Mouse (Mus musculus) neural tube, embryonic 14.5 days (tissue): ENCODE measurements around the gene Tnfrsf4. TPM values are rescaled to one million over a fixed set of nuclear protein-coding genes. Genes with fewer than 3 reads are reported as not detected.

Source experiments
- ATAC-seq: fragments of 200-750 bp; cut with Nextera tagmentation; 2 replicates; pipeline ENCODE4 v1.8.0; 2017; ENCODE audit warnings: low read depth, mild to moderate bottlenecking, moderate TSS enrichment, moderate library complexity
- H3K27ac ChIP-seq: fragments of 300-500 bp; sonication (generic); 2 replicates; pipeline ENCODE4 v1.5.1; 2014; ENCODE audit warnings: low read depth, mild to moderate bottlenecking, control low read depth, low read length, moderate library complexity, mixed read lengths
- H3K27me3 ChIP-seq: fragments of 300-500 bp; sonication (generic); 2 replicates; pipeline ENCODE4 v1.6.1; 2014; ENCODE audit warnings: low read length; ENCODE audit not compliant: control insufficient read depth, insufficient read depth
- H3K36me3 ChIP-seq: fragments of 300-500 bp; sonication (generic); 2 replicates; pipeline ENCODE4 v1.6.1; 2014; ENCODE audit warnings: low read length, mixed read lengths; ENCODE audit not compliant: control insufficient read depth, insufficient read depth
- H3K4me1 ChIP-seq: fragments of 300-500 bp; sonication (generic); 2 replicates; pipeline ENCODE4 v1.6.1; 2014; ENCODE audit warnings: low read length; ENCODE audit not compliant: control insufficient read depth, insufficient read depth
- H3K4me2 ChIP-seq: fragments of 300-500 bp; sonication (generic); 2 replicates; pipeline ENCODE4 v1.6.1; 2014; ENCODE audit warnings: mild to moderate bottlenecking, low read depth, low read length, control low read depth
- H3K4me3 ChIP-seq: fragments of 300-500 bp; sonication (generic); 2 replicates; pipeline ENCODE4 v1.5.1; 2014; ENCODE audit warnings: low read depth, low read length, control low read depth, mixed read lengths
- H3K9ac ChIP-seq: fragments of 300-500 bp; sonication (generic); replicated peaks from 2 replicates; pipeline ENCODE4 v1.6.1; 2014; ENCODE audit warnings: low read depth, mild to moderate bottlenecking, control low read depth, low read length, mixed read lengths
- H3K9me3 ChIP-seq: fragments of 300-500 bp; sonication (generic); 2 replicates; pipeline ENCODE4 v1.6.1; 2016; ENCODE audit warnings: low read length; ENCODE audit not compliant: control insufficient read depth
- WGBS: fragments of 180-500 bp; shearing (Covaris S2); extraction: QIAGEN DNeasy Blood & Tissue Kit; methylation state at CpG from one replicate; pipeline ENCODE4 v1.1.7; 2014; 5-methylcytosine and 5-hydroxymethylcytosine counted together
- polyA plus RNA-seq: library from polyadenylated mRNA; unstranded; fragments of >200 nt; fragmentation: Nextera tagmentation; extraction: Ambion mirVana; gene quantifications from 2 replicates; pipeline ENCODE4 v1.2.1, GENCODE M21; 2014

Tnfrsf4 gene
- polyA plus RNA-seq, 1 experiment from 2014 or later: 0.20 TPM

DNA sequence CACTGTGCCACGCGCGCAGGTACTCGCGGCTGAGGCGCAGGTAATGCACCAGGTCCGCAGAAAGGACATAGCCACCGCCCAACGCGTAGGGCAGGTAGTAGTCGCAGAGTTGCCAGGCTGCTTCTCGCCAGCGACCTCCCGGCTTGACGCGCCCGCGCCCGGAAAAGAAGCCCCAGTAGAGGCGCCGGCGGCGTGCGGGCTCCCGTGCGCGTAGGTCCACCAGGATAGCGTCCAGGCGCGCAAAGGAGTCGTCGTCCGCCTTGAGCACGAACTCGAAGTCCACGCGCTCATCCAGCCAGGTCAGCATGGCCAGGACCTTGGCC lies 21.8 kb upstream of the Tnfrsf4 start:
- no peaks in the 10 kb centered on the region for H3K27me3 ChIP-seq
- WGBS: 20% methylated on average over 37 of the region's 37 CpGs
- no peaks in the 10 kb centered on the region for H3K36me3 ChIP-seq
- peaks cover 23% of the 10 kb centered on the region for H3K4me1 ChIP-seq
- peak overlapping the region; percentile 72 for H3K9ac ChIP-seq
- H3K9me3 ChIP-seq: no peaks in the 10 kb centered on the region
- peak overlapping the region; percentile 82 for H3K4me3 ChIP-seq
- H3K27ac ChIP-seq: peak overlapping the region; percentile 92
- H3K4me2 ChIP-seq: peak overlapping the region; percentile 97
- ATAC-seq: peak; percentile 25; the same call in 1 of the 2 replicates

DNA sequence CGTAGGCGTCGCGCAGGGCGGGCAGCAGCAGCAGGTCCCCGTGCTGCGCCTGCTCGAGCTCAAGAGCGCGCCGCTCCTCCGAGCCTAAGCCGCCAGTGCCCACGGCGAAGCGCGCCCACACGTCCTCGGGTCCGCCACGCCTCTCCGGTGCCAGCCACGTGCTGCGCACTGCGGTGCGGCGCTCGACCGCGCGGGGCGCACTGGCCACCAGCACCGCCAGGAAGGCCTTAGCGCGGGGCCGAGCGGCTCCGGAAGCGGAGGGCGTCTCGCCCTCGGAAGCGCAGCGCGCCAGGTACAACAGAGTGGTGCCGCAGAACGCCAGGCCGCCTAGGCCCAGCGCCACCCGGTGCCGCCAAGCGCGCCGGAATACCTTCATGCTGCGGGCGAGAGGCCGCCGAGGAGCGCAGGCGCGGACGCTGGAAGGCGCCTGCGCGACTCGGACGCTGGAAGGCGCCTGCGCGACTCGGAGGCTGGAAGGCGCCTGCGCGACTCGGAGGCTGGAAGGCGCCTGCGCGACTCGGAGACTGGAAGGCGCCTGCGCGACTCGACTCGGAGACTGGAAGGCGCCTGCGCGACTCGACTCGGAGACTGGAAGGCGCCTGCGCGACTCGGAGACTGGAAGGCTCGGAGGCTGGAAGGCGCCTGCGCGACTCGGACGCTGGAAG lies 21.3 kb upstream of the Tnfrsf4 start, which contains the start of the genes B3galt6 and Sdf4:
B3galt6 (minus strand) TSS at position 409 of the 665 bp plus-strand sequence.
Sdf4 (plus strand) TSS at position 632 of the 665 bp plus-strand sequence.
- peak; percentile 90 for ATAC-seq
- H3K4me2 ChIP-seq: peak within 1 kb of the TSS; percentile 97
- peak within 1 kb of the TSS; percentile 92 for H3K27ac ChIP-seq
- H3K36me3 ChIP-seq: no peaks in the 10 kb centered on the region
- peaks cover 23% of the 10 kb centered on the region for H3K4me1 ChIP-seq
- no peaks in the 10 kb centered on the region for H3K9me3 ChIP-seq
- WGBS: under 1% methylated on average over 97 of the region's 99 CpGs
- no peaks in the 10 kb centered on the region for H3K27me3 ChIP-seq
- peak within 1 kb of the TSS; percentile 72 for H3K9ac ChIP-seq
- H3K4me3 ChIP-seq: peak within 1 kb of the TSS; percentile 82

DNA sequence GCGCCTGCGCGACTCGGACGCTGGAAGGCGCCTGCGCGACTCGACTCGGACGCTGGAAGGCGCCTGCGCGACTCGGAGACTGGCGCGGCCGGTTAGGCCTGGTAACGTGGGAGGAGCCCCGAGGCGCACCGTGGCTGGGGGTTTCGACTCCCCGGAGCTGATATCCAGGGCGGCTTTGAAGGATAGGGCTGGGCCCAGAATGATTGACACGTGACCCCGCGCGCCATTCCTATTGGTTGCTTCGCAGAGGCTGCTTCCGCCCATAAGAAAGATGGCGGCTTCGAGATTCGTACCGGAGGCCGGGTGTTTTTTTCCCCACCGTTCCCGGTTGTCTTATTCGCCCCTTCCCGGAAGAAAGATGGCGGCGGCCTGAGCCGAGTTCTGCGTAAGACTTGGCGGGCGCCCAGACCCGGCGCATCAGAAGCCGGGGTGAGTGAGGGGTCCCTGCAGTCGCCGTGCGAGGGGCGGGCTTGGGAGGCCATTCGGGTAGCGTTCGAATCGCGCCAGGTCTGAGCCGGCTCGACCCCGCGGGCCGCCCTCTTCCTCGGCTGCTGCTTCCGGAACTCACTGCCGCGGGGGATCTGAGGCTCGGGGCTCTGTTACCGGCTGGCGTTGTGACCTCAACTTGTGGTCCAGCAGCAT lies 20.6 kb upstream of the Tnfrsf4 start:
- Histone ChIP-seq H3K4me2 (peak overlapping the region; percentile 48), H3K4me1 (peaks cover 23% of the 10 kb centered on the region), H3K4me3 (peak overlapping the region; percentile 82), H3K9me3 (no peaks in the 10 kb centered on the region), H3K27ac (peak overlapping the region; percentile 89), H3K9ac (peak overlapping the region; percentile 71), H3K27me3 (no peaks in the 10 kb centered on the region), H3K36me3 (no peaks in the 10 kb centered on the region)
- WGBS: under 1% methylated on average over 69 of the region's 70 CpGs
- peak; percentile 83 for ATAC-seq

DNA sequence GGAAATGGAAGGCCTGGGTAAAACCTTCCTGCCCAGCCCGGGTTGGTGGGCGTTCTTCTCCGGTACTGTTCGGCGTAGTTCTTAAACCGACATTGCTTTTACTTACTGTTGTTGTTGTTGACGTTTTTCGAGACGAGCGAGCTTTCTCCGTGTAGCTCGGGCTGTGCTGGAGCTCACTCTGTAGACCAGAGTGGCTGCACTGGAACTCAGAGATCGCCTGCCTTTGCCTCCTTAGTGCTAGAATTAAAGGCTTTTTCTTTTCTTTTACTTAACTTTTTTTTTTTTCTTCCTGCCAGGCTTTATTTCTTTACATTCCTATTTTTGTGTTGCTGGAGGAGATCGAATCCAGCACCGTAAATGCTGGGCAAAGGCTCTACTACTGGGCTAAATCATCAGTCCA lies 20.0 kb upstream of the Tnfrsf4 start:
- Histone ChIP-seq H3K9me3 (no peaks in the 10 kb centered on the region), H3K36me3 (peaks cover 1% of the 10 kb centered on the region; the same call in 1 of the 2 replicates), H3K9ac (peak overlapping the region; percentile 71), H3K4me2 (peak overlapping the region; percentile 48), H3K4me1 (peaks cover 23% of the 10 kb centered on the region), H3K4me3 (peak overlapping the region; percentile 82), H3K27me3 (no peaks in the 10 kb centered on the region), H3K27ac (peak overlapping the region; percentile 89)
- 4% methylated on average over 15 of the region's 15 CpGs for WGBS
- no peak for ATAC-seq

DNA sequence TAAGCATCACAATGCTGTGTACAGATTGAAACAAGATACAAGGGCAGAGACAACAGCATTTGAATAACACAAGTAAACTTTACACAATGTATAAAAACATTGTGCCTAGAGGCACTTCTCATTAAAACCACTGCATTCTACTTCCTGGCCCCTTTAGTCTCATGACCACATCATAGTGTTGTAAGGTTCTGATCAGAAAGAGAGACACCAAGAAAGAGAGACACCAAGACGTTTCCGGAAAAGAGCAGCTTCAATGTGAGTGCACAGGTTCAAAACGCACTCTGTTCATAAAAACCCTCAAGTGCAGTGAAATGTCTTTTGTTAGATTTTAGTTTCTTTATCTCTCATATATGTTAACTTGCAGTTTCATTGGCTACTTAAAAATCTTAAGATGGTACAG lies 9.5 kb upstream of the Tnfrsf4 start:
- Histone ChIP-seq H3K4me1 (no peaks in the 10 kb centered on the region), H3K9me3 (no peaks in the 10 kb centered on the region), H3K4me2 (no peak overlapping the region), H3K4me3 (no peak overlapping the region), H3K27me3 (no peaks in the 10 kb centered on the region), H3K27ac (no peak overlapping the region), H3K9ac (no peak overlapping the region), H3K36me3 (peaks cover 81% of the 10 kb centered on the region)
- ATAC-seq: no peak
- 95% methylated on average over 3 of the region's 3 CpGs for WGBS

DNA sequence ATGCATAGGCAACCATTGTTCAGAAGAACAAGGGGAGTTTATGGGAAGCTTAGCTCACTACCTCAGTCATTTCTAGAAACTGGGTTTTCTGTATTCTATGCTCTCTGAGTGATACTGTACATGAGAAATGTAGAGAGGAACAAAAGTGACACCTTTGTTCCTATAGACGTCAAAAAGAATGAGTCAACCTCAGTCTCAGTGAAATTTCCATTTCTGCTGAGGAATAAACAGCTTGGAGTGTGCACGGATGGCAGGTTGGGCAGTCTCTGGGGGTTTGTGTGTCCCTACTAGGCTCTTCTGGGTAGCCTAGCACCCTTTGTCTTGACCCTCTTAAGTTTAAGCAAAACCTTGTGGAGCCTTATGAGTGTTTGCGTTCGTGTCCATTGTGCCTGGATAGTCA lies 5.3 kb upstream of the Tnfrsf4 start:
- Histone ChIP-seq H3K27me3 (no peaks in the 10 kb centered on the region), H3K9me3 (no peaks in the 10 kb centered on the region), H3K27ac (no peak overlapping the region), H3K4me2 (no peak overlapping the region), H3K4me1 (no peaks in the 10 kb centered on the region), H3K36me3 (peaks cover 59% of the 10 kb centered on the region), H3K4me3 (no peak overlapping the region), H3K9ac (no peak overlapping the region)
- ATAC-seq: no peak
- WGBS: 96% methylated on average over 4 of the region's 4 CpGs

DNA sequence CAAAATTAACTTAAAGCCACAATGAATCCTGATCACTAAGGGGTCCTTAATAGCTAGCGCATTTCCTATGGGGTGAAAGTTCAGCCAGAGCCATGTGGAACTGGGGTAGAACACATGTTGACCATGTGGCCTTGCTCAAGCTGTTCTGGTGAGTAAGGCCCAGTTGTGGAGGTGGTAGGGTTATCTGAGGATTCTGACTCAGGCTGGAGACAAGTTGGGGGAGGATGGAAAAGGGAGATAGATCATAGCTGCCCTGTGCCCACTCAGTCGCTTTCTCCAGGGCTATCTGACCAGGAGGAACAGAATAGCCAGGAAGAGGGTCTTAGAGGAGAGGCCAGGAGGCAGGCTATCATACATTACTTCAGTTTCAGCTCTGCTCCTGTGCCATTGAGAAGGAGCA lies 793 bp downstream of the Tnfrsf4 start:
- ATAC-seq: no peak
- Histone ChIP-seq H3K4me2 (no peak overlapping the region), H3K4me1 (no peaks in the 10 kb centered on the region), H3K9me3 (no peaks in the 10 kb centered on the region), H3K27me3 (no peaks in the 10 kb centered on the region), H3K27ac (no peak overlapping the region), H3K4me3 (no peak overlapping the region), H3K9ac (no peak overlapping the region), H3K36me3 (peaks cover 15% of the 10 kb centered on the region)
- 92% methylated on average over 2 of the region's 2 CpGs for WGBS

DNA sequence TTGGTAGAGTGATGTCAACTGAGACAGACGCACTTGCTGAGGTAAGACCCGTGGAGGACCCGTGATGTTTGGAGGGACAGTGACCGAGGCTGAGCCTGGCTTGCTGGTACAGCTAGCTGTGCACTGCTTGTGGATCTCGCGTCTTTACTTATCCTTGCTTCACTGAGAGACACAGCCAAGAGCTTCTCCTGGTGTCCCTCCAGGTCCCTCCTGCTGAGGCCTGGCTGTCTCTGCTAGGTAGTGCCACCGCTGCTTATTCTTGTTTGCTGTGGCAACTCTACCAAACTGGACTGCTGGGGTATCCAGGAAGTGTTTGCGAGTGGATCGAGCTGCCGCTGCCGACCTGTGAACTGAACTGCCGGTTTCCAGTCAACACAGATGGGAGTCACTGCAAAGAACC lies 6.1 kb downstream of the Tnfrsf4 start:
- no peak overlapping the region for H3K9ac ChIP-seq
- no peak overlapping the region for H3K27ac ChIP-seq
- H3K4me2 ChIP-seq: no peak overlapping the region
- no peak for ATAC-seq
- H3K36me3 ChIP-seq: no peaks in the 10 kb centered on the region
- H3K4me3 ChIP-seq: no peak overlapping the region
- no peaks in the 10 kb centered on the region for H3K27me3 ChIP-seq
- WGBS: 92% methylated on average over 12 of the region's 12 CpGs
- H3K9me3 ChIP-seq: no peaks in the 10 kb centered on the region
- no peaks in the 10 kb centered on the region for H3K4me1 ChIP-seq

DNA sequence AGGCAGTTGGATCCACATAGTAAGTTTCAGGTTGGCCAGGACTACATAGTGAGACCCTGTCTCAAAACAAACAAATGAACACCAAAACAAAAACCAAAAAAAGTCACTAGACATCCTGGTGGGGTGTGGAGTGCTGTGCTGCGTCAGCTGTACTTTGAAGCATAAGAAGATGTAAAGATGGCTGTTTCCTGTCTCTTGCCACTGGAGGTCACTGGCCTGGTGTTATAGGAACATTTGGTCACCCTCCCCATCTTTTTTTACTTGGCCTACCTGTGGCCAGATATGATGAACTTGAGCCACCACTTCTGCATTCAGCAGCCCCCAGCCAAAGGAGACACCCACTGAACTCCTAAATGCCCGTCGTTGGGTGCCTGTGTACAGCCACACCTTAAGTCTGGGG lies 7.7 kb downstream of the Tnfrsf4 start:
- no peak for ATAC-seq
- H3K9me3 ChIP-seq: no peaks in the 10 kb centered on the region
- H3K4me1 ChIP-seq: no peaks in the 10 kb centered on the region
- no peak overlapping the region for H3K4me3 ChIP-seq
- H3K27me3 ChIP-seq: no peaks in the 10 kb centered on the region
- whole genome bisulfite sequencing: 87% methylated on average over 3 of the region's 3 CpGs
- no peak overlapping the region for H3K9ac ChIP-seq
- H3K27ac ChIP-seq: no peak overlapping the region
- no peak overlapping the region for H3K4me2 ChIP-seq
- H3K36me3 ChIP-seq: 0 out of 2 replicates have a peak, but pooled peaks cover 3% of the 10 kb centered on the region
